Mouse (Mus musculus): ENCODE measurements around the gene Ttll8.

GRCm38 (mm10) chr15:88943896-88944551 lies 10.2 kb downstream of the Ttll8 start:
- TF ChIP-seq CTCF (IDR thresholded peaks at IDR 0.05; ENCODE audit: low read depth) (no peak), EP300 (IDR thresholded peaks at IDR 0.05; ENCODE audit: low read depth) (no peak)
